15 mouse cellular contexts compared by ENCODE assay signal in genomic region chr9:122398746-122399145, GRCm38 (mm10). TPM values are rescaled to one million over a fixed set of nuclear protein-coding genes. Genes with fewer than 3 reads are reported as not detected.
DNase-seq lines count a peak whose midpoint lies in the region; ATAC-seq lines count a peak whose summit lies in the region.
"Had no signal": no experiment of that assay in that cellular context is flagged by ENCODE, and none has a peak within 500 bp of the region (broad histone marks: within the 10 kb centered on the region; RNA-seq: fewer than 3 reads in every experiment).

No protein-coding gene starts in this region.

- WGBS in neural tube, embryonic 15.5 days = 52% methylated on average over 7 of the region's 7 CpGs

- H3K27me3 ChIP-seq in neural tube, embryonic 15.5 days (replicated peaks) = no peaks in the 10 kb centered on the region
- H3K27me3 ChIP-seq: hindbrain, embryonic 12.5 days; lung, embryonic 15.5 days had no signal

- H3K4me1 ChIP-seq in neural tube, embryonic 15.5 days = no peaks in the 10 kb centered on the region
- H3K4me1 ChIP-seq: hindbrain, embryonic 12.5 days; lung, embryonic 15.5 days had no signal

- no peak overlapping the region for H3K9ac ChIP-seq in neural tube, embryonic 15.5 days (replicated peaks)
- H3K9ac ChIP-seq: hindbrain, embryonic 12.5 days; lung, embryonic 15.5 days had no signal

- no peak overlapping the region for H3K4me2 ChIP-seq in neural tube, embryonic 15.5 days
- H3K4me2 ChIP-seq: hindbrain, embryonic 12.5 days; lung, embryonic 15.5 days had no signal

- no peaks in the 10 kb centered on the region for H3K9me3 ChIP-seq in neural tube, embryonic 15.5 days (replicated peaks)
- H3K9me3 ChIP-seq: G1E; hindbrain, embryonic 12.5 days; lung, embryonic 15.5 days had no signal

- intact Hi-C loops in gastrocnemius, postnatal 14 days (cut with DNase I; ENCODE audit: low total_unique reads) = no loop called here

- no peak overlapping the region for H3K4me3 ChIP-seq in neural tube, embryonic 15.5 days (replicated peaks)
- H3K4me3 ChIP-seq: hindbrain, embryonic 12.5 days; lung, embryonic 15.5 days had no signal

- peak; percentile 9 for DNase-seq in adrenal gland, postnatal 14 days
- DNase-seq in adrenal gland, postnatal 36 days = no peak
- peak; percentile 43 to 67 for DNase-seq in right cerebral cortex, adult 2 months (ENCODE audit: low spot score in 2 of 2)
- DNase-seq in right cerebral cortex, postnatal 14 days = no peak
- DNase-seq in kidney, postnatal 14 days = no peak
- DNase-seq in gastrocnemius, postnatal 14 days = no peak
- DNase-seq: cerebellum, adult 8-10 months; kidney, adult 11 months; layer of hippocampus, adult 9-11 months; liver had no signal

- no peak overlapping the region for H3K27ac ChIP-seq in neural tube, embryonic 15.5 days (replicated peaks)
- H3K27ac ChIP-seq: hindbrain, embryonic 12.5 days; lung, embryonic 15.5 days had no signal

- no peaks in the 10 kb centered on the region for H3K36me3 ChIP-seq in neural tube, embryonic 15.5 days
- H3K36me3 ChIP-seq: G1E; hindbrain, embryonic 12.5 days; lung, embryonic 15.5 days had no signal

- peak; percentile 66 for ATAC-seq in megakaryocyte, adult 5-6 weeks (ENCODE audit: poor library complexity, severe bottlenecking)
- no peak for ATAC-seq in neural tube, embryonic 15.5 days (ENCODE audit: low FRiP score)

RNA-seq across cellular contexts. Expression of gene Abhd5, which starts 47.3 kb away (rescaled TPM):
- 72.9 and 79.9 TPM in 2 replicates for total RNA-seq in adrenal gland, postnatal 14 days (2021)
- total RNA-seq in adrenal gland, postnatal 36 days (2021) = 100 to 1,000 TPM in 1 of 2 experiments, 10 to 100 TPM in 1; 91.9 to 117 TPM
- 83.7 and 84.1 TPM in 2 replicates for total RNA-seq in megakaryocyte, adult 5-6 weeks (2015)
- 87.0 and 93.8 TPM in 2 replicates for total RNA-seq in megakaryocyte, adult 5-6 weeks (2017)
- polyA plus RNA-seq in neural tube, embryonic 15.5 days (2015; fragmentation: Nextera tagmentation; extraction: Ambion mirVana) = 25.9 and 27.6 TPM in 2 replicates
- total RNA-seq in gastrocnemius, postnatal 14 days (2021) = 10 to 100 TPM; 26.0 to 26.3 TPM

Comparison
In these comparisons a context has a peak if more than half of its experiments do, and no peak if none do; other contexts are left out.
1. DNase-seq: peak in adrenal gland, postnatal 14 days (single experiment) and right cerebral cortex, adult 2 months (2 of 2); none in adrenal gland, postnatal 36 days (0 of 2), right cerebral cortex, postnatal 14 days (single experiment), kidney, postnatal 14 days (single experiment) and gastrocnemius, postnatal 14 days (single experiment).